Mouse (Mus musculus): Measurements from ENCODE around the gene 1700030K09Rik. TPM values are rescaled to one million over a fixed set of nuclear protein-coding genes. Genes with fewer than 3 reads are reported as not detected.

Gene 1700030K09Rik
- polyA plus RNA-seq, 1 experiment from 2014 or later, result 17.0 TPM

DNA sequence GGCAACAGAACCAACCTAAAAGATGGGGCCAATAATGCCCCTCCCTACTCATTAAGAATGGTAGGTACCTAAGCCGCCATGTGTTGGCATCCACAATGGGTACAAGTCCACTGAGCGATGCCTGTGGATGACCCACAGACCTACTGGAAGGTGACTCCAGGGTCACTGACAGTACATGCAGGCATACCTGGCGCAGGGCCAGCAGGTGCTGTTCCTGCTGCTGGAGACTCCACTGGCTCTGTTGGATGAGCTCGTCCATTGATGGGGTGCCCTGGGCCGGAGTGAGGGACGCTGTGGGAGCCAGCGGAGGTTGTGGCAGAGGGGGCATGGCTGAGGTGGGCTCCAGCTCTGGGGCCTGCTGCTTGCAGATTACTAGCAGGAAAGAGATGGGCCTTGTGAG, 27.0 kb downstream of the 1700030K09Rik start:
- 0 out of 2 replicates have a peak, but pooled peaks cover 6% of the 10 kb centered on the region for H3K4me1 ChIP-seq (ENCODE audit: control insufficient read depth, insufficient read depth, low read length)
- no peak overlapping the region for H3K27ac ChIP-seq (replicated peaks; ENCODE audit: low read depth, low read length)
- H3K27me3 ChIP-seq (ENCODE audit: control insufficient read depth, insufficient read depth, low read length), result no peaks in the 10 kb centered on the region
- ATAC-seq (ENCODE audit: low FRiP score, low TSS enrichment) (no peak), DNase-seq (no peak)
- no peak overlapping the region for H3K9ac ChIP-seq (replicated peaks; ENCODE audit: low read length)
- 96% methylated on average over 7 of the region's 7 CpGs for WGBS
- H3K4me2 ChIP-seq (ENCODE audit: low read length), result no peak overlapping the region
- peaks cover 71% of the 10 kb centered on the region for H3K36me3 ChIP-seq (ENCODE audit: control insufficient read depth, insufficient read depth, low read length)
- H3K4me3 ChIP-seq (replicated peaks; ENCODE audit: low read depth, low read length), result no peak overlapping the region
- no peaks in the 10 kb centered on the region for H3K9me3 ChIP-seq (ENCODE audit: control insufficient read depth, low read length)

DNA sequence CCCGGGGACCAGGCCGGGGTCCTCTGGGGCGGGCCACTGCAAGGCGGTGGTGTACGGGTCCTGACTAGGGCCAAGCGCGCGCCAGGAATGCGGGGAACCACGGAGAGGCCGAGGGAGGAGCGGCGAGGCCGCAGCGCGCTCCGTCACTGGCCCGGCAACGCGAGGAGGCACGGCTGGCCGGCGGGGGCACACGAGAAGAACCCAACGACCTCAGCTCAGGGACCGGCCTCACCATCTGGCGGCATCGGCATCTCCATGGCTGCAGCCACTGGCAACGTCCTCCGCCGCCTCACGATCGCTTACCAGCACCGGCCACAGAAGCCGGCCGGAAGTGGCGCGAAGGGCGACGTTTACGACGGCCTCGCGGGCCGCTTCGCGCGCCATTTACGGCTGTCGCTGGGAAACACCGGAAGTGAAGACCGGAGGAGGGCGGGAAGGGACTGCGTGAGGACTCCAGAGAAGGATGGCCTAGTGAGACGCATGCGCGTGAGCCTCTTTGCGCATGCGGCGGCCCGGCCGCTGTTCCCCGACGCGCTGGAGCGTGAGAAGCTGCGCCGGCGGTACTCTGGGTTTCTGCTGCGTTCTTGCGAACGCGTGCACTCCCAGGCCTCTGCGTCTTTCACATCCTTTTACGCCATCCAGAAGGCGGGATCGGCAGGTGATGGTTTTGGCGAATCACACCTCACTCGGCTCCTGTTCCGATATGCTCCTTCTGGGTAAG, 31.3 kb downstream of the 1700030K09Rik start, which contains the start of gene Cherp:
Cherp (minus strand) TSS at position 401 of the 721 bp plus-strand sequence.
- peaks cover 28% of the 10 kb centered on the region for H3K36me3 ChIP-seq (ENCODE audit: control insufficient read depth, insufficient read depth, low read length)
- peak; percentile 97 for ATAC-seq (ENCODE audit: low FRiP score, low TSS enrichment)
- peak within 1 kb of the TSS; percentile 87 for H3K27ac ChIP-seq (replicated peaks; ENCODE audit: low read depth, low read length)
- no peaks in the 10 kb centered on the region for H3K9me3 ChIP-seq (ENCODE audit: control insufficient read depth, low read length)
- H3K4me2 ChIP-seq (ENCODE audit: low read length), result peak within 1 kb of the TSS; percentile 93
- peak; percentile 99 for DNase-seq
- H3K9ac ChIP-seq (replicated peaks; ENCODE audit: low read length), result peak within 1 kb of the TSS; percentile 78
- no peaks in the 10 kb centered on the region for H3K27me3 ChIP-seq (ENCODE audit: control insufficient read depth, insufficient read depth, low read length)
- peaks cover 14% of the 10 kb centered on the region for H3K4me1 ChIP-seq (ENCODE audit: control insufficient read depth, insufficient read depth, low read length)
- under 1% methylated on average over 80 of the region's 80 CpGs for WGBS
- peak within 1 kb of the TSS; percentile 89 for H3K4me3 ChIP-seq (replicated peaks; ENCODE audit: low read depth, low read length)

DNA sequence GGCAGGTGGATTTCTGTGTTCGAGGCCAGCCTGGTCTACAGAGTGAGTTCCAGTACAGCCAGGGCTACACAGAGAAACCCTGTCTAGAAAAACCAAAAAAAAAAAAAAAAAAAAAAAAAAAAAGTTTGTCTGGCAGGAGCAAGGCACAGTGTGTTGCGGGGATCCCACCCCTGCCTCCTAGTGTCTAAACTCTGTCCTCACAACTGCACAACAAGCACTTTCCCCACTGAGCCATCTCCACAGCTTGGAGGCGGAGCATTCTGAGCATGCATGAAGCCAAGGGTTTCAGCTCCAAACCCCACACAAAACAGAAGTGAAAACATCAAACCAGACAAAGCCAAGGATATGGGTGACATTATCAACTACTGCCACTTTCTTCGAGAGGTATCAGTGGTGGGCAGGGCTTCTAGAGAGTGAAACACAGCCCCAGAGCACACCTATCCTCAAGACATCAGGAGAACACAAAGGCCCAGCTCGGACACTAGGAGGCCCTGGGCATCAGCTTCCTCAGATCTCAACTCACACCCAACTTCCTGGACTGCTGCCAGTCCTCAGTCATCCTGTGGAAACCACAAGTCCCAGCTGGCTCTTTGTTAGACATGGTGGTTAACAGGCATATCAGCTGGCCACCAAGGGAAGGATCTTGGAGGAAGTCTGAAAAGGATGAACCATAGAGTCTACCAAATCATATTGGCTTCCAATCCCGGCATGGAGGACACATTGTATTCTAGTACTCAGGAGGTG, 41.9 kb downstream of the 1700030K09Rik start:
- Histone ChIP-seq H3K4me2 (ENCODE audit: low read length) (no peak overlapping the region), H3K27me3 (ENCODE audit: control insufficient read depth, insufficient read depth, low read length) (no peaks in the 10 kb centered on the region), H3K9ac (replicated peaks; ENCODE audit: low read length) (no peak overlapping the region), H3K27ac (replicated peaks; ENCODE audit: low read depth, low read length) (no peak overlapping the region), H3K4me1 (ENCODE audit: control insufficient read depth, insufficient read depth, low read length) (no peaks in the 10 kb centered on the region), H3K9me3 (ENCODE audit: control insufficient read depth, low read length) (no peaks in the 10 kb centered on the region), H3K36me3 (ENCODE audit: control insufficient read depth, insufficient read depth, low read length) (peaks cover 40% of the 10 kb centered on the region), H3K4me3 (replicated peaks; ENCODE audit: low read depth, low read length) (no peak overlapping the region)
- WGBS, result 83% methylated on average over 6 of the region's 6 CpGs
- ATAC-seq (ENCODE audit: low FRiP score, low TSS enrichment), result no peak
- DNase-seq, result no peak

DNA sequence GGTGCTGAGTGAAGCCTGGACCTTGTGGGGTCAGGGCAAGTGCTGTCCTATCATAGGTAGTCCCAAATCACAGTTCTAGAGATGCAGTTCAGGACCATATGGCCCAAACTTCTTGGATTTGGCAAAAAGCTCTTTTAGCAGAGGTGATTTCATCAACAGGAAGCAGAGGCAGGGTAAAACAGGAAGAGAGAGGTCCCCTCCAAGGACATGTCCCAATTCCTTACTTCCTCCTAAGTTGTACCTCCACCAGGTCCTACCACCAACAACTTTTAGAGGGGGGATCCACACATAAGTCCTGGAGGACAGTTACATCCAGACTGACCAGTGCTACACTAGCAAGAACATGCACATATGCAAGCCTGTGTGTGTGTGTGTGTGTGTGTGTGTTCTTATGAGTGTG, 43.3 kb downstream of the 1700030K09Rik start:
- no peak for DNase-seq
- no peak overlapping the region for H3K27ac ChIP-seq (replicated peaks; ENCODE audit: low read depth, low read length)
- peaks cover 36% of the 10 kb centered on the region for H3K36me3 ChIP-seq (ENCODE audit: control insufficient read depth, insufficient read depth, low read length)
- no peaks in the 10 kb centered on the region for H3K9me3 ChIP-seq (ENCODE audit: control insufficient read depth, low read length)
- H3K9ac ChIP-seq (replicated peaks; ENCODE audit: low read length), result no peak overlapping the region
- no peak for ATAC-seq (ENCODE audit: low FRiP score, low TSS enrichment)
- no peak overlapping the region for H3K4me3 ChIP-seq (replicated peaks; ENCODE audit: low read depth, low read length)
- no peak overlapping the region for H3K4me2 ChIP-seq (ENCODE audit: low read length)
- H3K4me1 ChIP-seq (ENCODE audit: control insufficient read depth, insufficient read depth, low read length), result peaks cover 8% of the 10 kb centered on the region
- no peaks in the 10 kb centered on the region for H3K27me3 ChIP-seq (ENCODE audit: control insufficient read depth, insufficient read depth, low read length)

DNA sequence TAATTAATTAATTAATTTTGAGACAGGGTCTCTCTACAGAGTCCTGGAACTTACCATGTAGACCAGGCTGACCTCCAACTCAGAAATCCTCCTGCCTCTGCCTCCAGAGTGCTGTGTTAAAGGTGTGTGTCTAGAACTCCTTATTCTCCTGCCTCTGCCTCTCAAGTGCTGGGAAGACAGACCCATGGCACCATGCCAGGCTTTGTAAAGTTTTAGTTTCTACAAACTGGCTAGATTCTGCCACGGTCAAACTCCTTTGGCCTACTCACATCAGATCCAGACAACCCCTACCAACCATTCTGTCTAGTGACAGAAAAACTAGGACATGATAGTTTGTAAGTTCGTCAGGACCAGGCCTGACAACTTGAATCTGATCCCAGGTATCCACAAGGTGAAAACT, 47.3 kb downstream of the 1700030K09Rik start:
- no peak for DNase-seq
- Histone ChIP-seq H3K4me2 (ENCODE audit: low read length) (peak overlapping the region; percentile 83), H3K9me3 (ENCODE audit: control insufficient read depth, low read length) (no peaks in the 10 kb centered on the region), H3K9ac (replicated peaks; ENCODE audit: low read length) (no peak overlapping the region), H3K27ac (replicated peaks; ENCODE audit: low read depth, low read length) (no peak overlapping the region), H3K4me3 (replicated peaks; ENCODE audit: low read depth, low read length) (no peak overlapping the region; the same call in 1 of the 2 replicates), H3K27me3 (ENCODE audit: control insufficient read depth, insufficient read depth, low read length) (no peaks in the 10 kb centered on the region), H3K36me3 (ENCODE audit: control insufficient read depth, insufficient read depth, low read length) (peaks cover 27% of the 10 kb centered on the region), H3K4me1 (ENCODE audit: control insufficient read depth, insufficient read depth, low read length) (peaks cover 22% of the 10 kb centered on the region)
- no peak for ATAC-seq (ENCODE audit: low FRiP score, low TSS enrichment)
- WGBS, result 80% methylated on average over 2 of the region's 2 CpGs

DNA sequence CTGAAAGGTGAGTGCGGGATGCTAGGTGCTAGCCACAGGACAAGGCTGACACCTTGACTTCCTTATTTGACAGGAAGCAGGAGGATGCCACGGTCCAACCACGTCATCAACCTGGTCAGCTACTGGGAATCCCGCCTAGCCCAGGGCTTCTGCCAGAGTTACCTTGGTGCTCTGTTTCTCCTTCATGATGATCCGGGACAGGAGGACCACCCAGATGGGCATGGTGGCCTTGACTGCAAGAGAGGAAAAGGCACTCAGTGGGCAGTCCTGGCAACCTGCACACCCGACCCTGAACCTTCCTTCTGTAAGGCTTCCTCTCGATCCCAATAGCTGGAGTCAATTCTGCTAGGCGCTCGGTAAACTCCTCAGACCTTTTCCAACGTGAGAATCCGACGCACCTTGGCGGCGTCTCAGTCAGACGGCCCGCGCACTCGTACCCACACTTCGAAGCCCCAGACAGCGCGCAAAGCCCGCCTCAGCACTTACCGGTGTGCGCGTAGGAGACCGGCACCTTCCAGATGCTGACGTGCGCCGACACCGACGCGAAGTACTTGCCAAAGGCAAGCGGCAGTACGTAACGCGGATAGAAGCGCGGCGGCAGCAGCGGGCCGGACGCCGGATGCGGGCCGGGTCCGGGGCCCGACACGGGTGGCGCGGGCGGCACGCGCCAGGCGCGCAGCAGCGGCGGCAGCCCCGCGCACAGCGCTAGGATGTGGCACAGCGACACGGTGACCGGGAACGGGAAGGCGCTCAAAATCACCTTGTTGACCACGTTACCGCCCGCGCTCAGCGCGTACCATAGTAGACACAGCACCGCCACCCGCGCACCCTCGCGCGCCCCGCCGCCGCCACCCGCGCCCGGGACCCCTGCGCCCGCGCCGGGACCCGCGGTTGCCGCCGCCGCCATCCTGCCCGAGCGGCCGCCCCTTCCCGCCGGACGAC, 48.3 kb downstream of the 1700030K09Rik start, which contains the start of gene Slc35e1:
Slc35e1 (minus strand) TSS at position 935 of the 942 bp plus-strand sequence.
- H3K9ac ChIP-seq (replicated peaks; ENCODE audit: low read length), result peak within 1 kb of the TSS; percentile 77
- peak; percentile 72 for ATAC-seq (ENCODE audit: low FRiP score, low TSS enrichment)
- WGBS, result under 1% methylated on average over 96 of the region's 98 CpGs

DNA sequence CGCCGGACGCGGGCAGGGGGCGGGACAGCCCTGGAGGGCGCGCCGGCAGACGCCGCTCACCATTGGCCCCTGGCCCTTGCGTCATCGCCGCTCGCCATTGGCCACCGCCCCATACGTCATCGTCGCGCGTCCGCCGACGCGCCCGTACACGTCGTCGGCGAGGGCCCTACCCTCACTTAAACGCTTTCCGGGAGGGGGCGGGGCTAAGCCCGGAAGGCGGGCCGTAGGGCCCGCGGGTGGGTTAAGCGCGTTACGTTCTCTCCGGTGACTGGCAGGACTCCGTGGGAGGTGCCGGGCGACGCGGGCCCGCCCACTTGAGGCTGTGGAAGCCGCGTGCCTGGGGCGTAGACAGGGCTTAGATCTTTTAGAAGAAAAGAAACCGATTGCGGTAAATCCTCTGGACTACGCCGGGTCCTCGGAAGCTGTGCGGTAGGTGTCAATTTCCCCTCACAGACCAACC, 49.0 kb downstream of the 1700030K09Rik start:
- Histone ChIP-seq H3K4me1 (ENCODE audit: control insufficient read depth, insufficient read depth, low read length) (peaks cover 22% of the 10 kb centered on the region), H3K27ac (replicated peaks; ENCODE audit: low read depth, low read length) (peak overlapping the region; percentile 81), H3K4me2 (ENCODE audit: low read length) (peak overlapping the region; percentile 83), H3K9ac (replicated peaks; ENCODE audit: low read length) (peak overlapping the region; percentile 77), H3K27me3 (ENCODE audit: control insufficient read depth, insufficient read depth, low read length) (no peaks in the 10 kb centered on the region), H3K9me3 (ENCODE audit: control insufficient read depth, low read length) (no peaks in the 10 kb centered on the region), H3K36me3 (ENCODE audit: control insufficient read depth, insufficient read depth, low read length) (peaks cover 27% of the 10 kb centered on the region), H3K4me3 (replicated peaks; ENCODE audit: low read depth, low read length) (peak overlapping the region; percentile 74)
- DNase-seq (peak; percentile 100), ATAC-seq (ENCODE audit: low FRiP score, low TSS enrichment) (peak; percentile 99)
- under 1% methylated on average over 47 of the region's 56 CpGs for WGBS

More for the DNA sequence above, 48.3 kb downstream of the 1700030K09Rik start, which contains the start of gene Slc35e1:
- peaks cover 32% of the 10 kb centered on the region for H3K36me3 ChIP-seq (ENCODE audit: control insufficient read depth, insufficient read depth, low read length)
- H3K4me1 ChIP-seq (ENCODE audit: control insufficient read depth, insufficient read depth, low read length), result peaks cover 22% of the 10 kb centered on the region
- DNase-seq, result no peak
- peak within 1 kb of the TSS; percentile 83 for H3K4me2 ChIP-seq (ENCODE audit: low read length)
- H3K9me3 ChIP-seq (ENCODE audit: control insufficient read depth, low read length), result no peaks in the 10 kb centered on the region
- H3K27ac ChIP-seq (replicated peaks; ENCODE audit: low read depth, low read length), result peak within 1 kb of the TSS; percentile 81
- H3K4me3 ChIP-seq (replicated peaks; ENCODE audit: low read depth, low read length), result peak within 1 kb of the TSS; percentile 74
- H3K27me3 ChIP-seq (ENCODE audit: control insufficient read depth, insufficient read depth, low read length), result no peaks in the 10 kb centered on the region

DNA sequence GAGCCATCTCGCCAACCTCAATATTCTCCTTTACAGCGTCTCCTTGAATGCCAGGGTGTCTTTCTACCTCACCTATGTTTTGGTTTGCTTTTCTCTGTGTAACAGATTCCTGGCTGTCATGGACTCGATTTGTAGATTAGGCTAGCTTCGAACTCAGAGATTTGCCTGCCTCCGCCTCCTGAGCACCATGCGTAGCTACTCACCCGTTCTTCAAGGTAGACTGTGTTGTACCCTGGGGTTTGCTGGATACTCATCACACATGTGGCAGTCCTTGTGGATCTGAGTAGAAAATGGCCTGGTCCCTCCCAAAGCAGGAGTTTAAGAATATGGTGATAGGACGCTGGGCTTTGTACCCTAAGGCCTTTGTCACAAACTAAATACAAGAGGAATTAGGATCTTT, 49.7 kb downstream of the 1700030K09Rik start:
- DNase-seq (no peak), ATAC-seq (ENCODE audit: low FRiP score, low TSS enrichment) (no peak)
- H3K4me2 ChIP-seq (ENCODE audit: low read length), result peak overlapping the region; percentile 80
- peaks cover 22% of the 10 kb centered on the region for H3K4me1 ChIP-seq (ENCODE audit: control insufficient read depth, insufficient read depth, low read length)
- 13% methylated on average over 8 of the region's 8 CpGs for WGBS
- no peaks in the 10 kb centered on the region for H3K9me3 ChIP-seq (ENCODE audit: control insufficient read depth, low read length)
- H3K27me3 ChIP-seq (ENCODE audit: control insufficient read depth, insufficient read depth, low read length), result no peaks in the 10 kb centered on the region
- peak overlapping the region; percentile 74 for H3K4me3 ChIP-seq (replicated peaks; ENCODE audit: low read depth, low read length)
- H3K27ac ChIP-seq (replicated peaks; ENCODE audit: low read depth, low read length), result peak overlapping the region; percentile 76
- H3K9ac ChIP-seq (replicated peaks; ENCODE audit: low read length), result peak overlapping the region; percentile 65
- peaks cover 23% of the 10 kb centered on the region for H3K36me3 ChIP-seq (ENCODE audit: control insufficient read depth, insufficient read depth, low read length)

Measured in midbrain, embryonic 14.5 days (tissue).